Mouse (Mus musculus) CD4-positive, CD25-positive, alpha-beta regulatory T cell, adult 4 months (primary cell): ENCODE results near the gene Plin5. TPM values are rescaled to one million over a fixed set of nuclear protein-coding genes. Genes with fewer than 3 reads are reported as not detected.
"Not testable (repeated sequence)": the region's sequence is repeated elsewhere in the genome, so short reads cannot be mapped to it uniquely, and the experiment has no call there.

Source experiments
- ATAC-seq: one replicate; pipeline ENCODE4 v1.8.0; 2017
- polyA plus RNA-seq, 2 experiments: library from polyadenylated mRNA; unstranded; fragments of 100-300 nt; shearing (Covaris generic); gene quantifications; one replicate each; pipeline ENCODE4 v1.2.1; 2017

Gene Plin5
- polyA plus RNA-seq, 2 experiments from 2014 or later = not detected

DNA sequence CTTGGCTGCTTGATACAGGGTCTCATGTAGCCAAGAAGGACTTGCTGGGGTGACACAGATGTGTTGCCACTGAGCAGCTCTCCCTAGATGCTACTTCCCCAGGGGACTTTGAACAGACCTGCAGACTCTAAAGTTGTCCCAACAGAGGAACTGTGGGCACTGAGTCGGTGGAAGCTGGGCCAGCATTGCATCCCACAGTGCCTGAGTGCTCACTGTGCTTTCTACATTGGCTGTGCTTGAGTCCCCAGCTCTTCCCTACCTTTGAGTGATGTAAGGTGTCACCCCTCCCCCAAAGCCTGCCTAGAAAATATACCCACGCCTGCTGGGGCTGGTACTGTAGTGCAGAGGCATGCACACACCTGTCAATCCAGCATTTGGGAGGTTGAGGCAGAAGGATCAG, 9.7 kb downstream of the Plin5 start:
- no peak for ATAC-seq

- no peak for ATAC-seq
Observed at GRCm38 (mm10) chr17:56106981-56107380, 10.4 kb downstream of the Plin5 start.

GRCm38 (mm10) chr17:56106436-56106835, 11.0 kb downstream of the Plin5 start:
- ATAC-seq = not testable (repeated sequence)

DNA sequence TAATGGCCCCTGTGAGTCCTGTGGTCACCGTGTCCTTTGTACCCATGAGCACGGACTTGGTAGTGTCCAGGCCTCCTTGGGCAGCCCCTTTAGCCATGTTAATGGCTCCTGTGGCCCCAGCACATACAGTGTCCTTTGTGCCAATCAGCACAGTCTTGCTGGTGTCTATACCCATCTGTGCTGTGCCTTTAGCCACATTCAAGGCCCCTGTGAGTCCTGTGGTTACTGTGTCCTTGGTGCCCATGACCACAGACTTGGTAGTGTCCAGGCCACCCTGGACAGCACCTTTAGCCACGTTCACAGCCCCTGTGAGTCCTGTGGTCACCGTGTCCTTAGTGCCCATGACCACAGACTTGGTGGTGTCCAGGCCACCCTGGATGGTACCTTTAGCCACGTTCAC, 12.6 kb downstream of the Plin5 start:
- not testable (repeated sequence) for ATAC-seq

DNA sequence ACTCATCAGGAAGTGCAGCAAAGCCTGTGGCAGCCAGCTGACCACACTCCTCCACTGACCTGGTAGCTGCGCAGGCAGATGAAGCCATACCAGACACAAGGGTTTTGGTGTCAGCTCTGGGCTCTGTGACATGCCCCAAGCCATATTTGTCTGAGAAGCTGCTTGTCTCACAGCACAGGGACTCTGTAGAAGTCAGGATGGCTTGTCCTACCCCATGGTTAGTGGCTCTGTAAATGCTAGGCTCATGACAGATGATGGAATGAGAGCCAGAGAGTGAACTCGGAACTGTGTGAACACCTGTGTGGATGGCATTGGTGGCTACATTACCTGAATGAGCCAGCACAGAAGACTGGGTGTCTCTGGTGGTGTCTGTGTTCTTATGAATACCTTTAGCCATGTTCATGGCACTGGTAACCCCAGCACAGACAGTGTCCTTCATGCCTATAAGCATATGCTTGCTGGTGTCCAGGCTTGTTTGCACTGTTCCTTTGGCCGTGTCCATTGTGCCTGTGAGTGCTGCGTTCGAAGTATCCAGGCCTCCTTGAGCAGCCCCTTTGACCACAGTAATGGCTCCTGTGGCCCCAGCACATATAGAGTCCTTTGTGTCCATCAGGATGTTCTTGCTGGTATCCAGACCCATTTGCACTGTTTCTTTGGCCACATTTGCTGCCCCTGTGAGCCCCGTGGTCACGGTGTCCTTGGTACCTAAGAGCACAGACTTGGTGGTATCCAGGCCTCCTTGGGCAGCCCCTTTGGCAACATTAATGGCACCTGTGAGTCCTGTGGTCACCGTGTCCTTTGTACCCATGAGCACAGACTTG, 13.7 kb downstream of the Plin5 start:
- ATAC-seq = no peak

DNA sequence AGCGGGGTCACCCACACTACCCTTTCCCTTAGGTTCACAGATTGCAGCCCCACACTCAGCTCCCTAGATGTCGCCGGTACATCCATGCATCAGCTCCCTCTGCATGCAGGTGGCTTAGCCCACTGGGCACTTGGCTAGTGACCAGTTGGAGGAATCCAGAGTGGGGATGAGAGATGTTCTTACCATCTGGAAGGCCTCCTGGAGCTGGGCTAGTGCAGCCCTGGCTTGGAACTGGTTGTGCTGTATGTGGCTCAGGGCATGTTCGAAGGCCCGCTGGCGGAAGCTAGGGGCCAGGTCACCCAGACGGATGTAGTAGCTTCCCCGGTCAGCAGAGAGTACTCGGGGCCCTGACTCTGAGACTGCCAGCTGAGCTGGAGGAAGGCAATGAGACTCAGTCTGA, 14.5 kb downstream of the Plin5 start:
- ATAC-seq = no peak

DNA sequence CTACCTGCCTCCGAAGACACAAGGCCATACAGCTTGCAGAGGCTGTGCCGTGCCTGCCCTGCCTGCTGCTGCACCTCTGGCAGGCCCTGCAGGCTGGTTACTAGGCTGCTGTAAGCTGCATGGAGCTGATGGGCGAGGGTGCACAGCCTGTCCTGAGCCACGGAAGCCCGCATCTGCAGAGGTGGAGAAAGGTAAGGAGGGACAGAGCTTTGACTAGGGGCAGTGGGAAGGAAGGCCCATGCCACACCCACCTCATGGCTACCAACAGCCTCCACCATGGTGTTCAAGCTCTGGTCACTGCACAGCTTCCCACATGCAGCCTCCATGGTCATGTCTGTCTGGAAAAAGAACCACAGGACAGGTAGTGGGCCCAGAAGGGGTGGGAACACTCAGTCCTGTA, 15.2 kb downstream of the Plin5 start:
- no peak for ATAC-seq

DNA sequence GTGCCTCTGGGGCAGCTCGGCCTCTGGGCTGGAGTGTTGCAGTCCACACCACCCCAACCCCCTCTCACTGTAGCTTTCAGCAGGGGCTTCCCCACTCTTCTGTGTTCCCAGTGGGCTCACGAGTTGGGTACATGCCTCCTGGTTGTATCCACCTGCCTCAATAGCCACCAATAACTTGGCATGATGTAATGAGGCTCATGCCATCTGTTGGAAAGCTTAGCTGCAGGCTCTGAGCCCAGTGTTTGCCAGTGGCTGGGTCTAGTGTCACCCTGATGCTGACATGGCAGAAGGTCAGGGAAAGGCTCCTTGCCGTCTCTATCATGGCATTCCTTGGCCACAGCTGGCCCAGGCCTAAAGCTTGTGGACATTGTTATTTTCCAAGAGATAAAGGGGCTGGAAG, 16.6 kb downstream of the Plin5 start:
- no peak for ATAC-seq

DNA sequence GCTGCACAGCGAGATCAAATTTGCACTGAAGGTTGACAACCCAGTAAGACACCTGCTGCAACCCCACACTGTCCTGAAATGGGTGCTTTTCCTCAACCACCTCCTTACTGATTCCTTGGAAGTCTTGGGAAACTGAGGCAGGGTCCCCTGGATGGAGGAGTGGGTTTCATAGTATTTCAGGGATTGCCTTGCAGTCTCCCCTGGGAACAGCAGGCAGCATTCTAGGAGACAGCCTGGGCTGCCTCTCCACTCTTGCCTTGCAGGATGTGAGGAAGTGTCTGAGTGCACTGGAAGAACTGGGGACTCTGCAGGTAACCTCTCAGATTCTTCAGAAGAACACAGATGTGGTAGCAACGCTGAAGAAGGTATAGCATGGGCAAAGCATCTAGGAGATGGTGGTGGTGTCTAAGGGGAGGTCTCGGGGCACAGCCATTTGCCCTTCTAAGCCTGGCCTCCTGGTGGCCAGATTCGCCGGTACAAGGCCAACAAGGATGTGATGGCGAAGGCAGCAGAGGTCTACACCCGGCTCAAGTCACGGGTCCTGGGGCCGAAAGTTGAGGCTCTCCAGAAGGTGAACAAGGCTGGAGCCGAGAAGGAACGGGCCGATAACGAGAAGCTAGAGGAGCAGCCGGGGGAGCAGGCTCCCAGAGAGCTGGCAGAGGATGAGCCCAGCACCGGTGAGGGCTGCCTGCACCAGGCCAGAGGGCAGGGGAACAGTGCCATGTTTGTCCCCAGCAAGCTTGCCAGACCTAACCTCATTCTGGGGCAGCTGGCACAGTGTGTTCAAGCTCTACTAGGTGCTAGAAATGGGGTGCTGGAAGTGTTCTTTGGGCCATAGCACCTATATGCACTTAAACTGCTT, 18.5 kb downstream of the Plin5 start:
- ATAC-seq = no peak

- no peak for ATAC-seq
Observed at GRCm38 (mm10) chr17:56098180-56098579, 19.2 kb downstream of the Plin5 start.

DNA sequence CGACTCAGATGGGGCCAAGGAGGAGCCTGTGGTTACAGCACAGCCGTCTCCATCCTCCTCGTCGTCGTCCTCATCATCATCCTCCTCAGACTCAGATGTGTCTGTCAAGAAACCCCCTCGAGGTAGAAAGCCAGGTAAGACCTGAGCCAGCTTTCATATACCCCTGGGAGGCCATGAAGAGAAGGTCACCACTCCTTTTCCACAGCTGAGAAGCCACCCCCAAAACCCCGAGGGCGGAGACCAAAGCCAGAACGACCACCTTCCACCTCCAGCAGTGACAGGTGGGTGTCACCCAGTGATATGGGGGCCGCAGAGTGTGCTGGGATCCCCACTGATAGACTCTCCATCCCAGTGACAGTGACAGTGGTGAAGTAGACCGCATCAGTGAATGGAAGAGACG, 20.5 kb downstream of the Plin5 start:
- no peak for ATAC-seq

DNA sequence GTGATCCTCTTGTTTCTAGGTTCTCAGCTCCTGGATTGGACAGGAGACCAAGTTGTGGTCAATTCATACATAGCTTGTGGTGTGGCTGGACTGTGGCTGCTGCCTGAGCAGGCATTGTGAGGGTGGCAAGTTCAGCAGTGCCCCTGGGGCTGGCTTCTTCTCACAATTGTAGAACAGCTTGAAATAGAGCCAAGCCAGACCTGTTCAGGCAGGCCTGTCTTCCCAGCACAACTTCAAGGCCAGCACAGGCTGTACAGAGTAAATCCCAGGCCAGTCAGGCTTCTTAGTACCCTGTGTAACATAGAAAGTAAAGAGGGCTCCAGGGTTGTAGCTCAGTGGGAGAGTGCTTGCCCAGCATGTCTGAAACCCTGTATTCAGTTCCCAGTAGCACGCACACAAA, 24.6 kb downstream of the Plin5 start:
- no peak for ATAC-seq

GRCm38 (mm10) chr17:56092312-56092711, 25.1 kb downstream of the Plin5 start:
- no peak for ATAC-seq

DNA sequence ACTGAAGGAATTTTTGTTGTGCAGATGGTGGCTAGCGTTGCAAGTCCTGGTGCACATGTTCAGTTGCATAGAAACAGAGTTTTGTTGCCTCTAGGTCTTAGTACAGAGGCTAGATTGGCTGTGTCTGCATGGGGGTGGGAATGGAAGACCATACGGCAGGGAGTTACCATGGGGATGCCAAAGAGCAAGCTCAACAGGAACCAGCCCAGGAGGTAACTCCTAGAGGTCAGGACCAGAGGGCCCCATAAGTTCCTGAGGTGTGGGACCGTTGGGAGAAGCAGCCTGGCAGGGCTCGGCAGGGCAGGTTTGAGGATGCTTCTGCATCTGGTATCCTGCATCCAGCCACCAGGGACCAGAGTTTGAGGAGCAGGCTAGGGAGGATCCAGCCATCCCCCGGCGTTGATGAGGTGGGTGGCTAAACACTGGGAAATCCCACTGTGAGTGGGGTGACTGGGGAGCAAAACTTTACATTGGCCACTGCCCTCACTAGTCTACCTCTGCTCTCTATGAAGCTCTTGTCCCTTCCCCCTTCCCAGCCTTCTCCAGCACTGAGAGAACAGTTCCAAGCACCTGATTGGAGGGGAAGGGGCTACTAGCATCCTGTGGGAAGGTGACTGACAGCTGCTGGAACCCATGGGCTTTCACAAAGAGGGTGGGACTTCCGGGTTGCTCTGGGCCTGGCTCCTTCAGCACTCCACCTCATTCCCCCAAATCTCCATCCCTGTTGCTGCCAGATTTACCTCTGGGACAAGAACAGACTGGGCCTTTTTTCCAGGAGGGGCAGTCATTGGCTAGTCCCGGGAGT, 36.4 kb downstream of the Plin5 start:
- ATAC-seq = no peak

GRCm38 (mm10) chr17:56079921-56080320, 37.5 kb downstream of the Plin5 start:
- no peak for ATAC-seq

DNA sequence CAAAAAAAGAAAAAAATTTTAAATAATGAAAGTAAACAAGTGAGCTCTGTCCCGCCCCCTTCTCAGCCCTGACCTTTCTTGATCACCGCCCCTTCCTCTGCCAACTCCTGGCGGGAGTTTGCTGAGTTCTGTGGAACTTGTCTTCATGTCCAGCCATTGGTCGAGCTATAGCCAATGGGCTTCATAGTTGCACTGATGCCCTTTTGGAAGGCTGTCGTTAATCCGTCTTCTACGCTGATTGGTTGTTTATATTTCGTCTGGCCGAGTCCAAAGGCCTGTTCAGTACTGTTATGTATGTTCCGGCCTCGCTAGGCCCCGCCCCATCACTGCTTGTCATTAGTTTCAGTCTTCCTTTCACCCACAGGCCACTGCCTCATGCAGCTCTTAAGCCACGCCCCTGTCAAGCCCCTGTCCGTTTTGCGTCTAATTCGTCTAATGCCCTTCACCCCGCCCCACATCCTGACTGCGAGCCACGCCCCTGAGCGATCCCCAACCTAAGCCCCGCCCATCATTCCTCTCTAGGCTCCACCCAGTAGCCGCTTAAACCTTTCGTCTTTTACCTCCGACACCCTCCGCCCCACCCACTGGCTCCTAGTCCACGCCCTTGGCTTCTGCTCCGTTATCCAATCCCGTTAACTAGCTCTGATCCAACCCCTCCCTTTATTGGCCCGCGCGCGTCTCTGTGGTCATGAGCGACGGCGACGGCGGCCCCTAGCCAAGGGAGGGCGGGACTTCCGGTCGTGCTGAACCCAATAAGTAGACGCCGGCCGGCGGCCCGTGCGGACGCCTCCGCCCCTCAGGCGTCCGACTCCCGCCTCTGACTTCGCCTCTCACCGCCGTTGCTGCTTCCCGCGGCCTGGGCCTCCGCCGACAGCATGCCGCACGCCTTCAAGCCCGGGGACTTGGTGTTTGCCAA, 38.3 kb downstream of the Plin5 start, which contains the start of gene Hdgfl2:
Hdgfl2 (plus strand) TSS at position 755 of the 916 bp plus-strand sequence.
- ATAC-seq = peak; percentile 75

- not testable (repeated sequence) for ATAC-seq
Observed at GRCm38 (mm10) chr17:56078361-56078760, 39.0 kb downstream of the Plin5 start.

GRCm38 (mm10) chr17:56077523-56077922, 39.9 kb downstream of the Plin5 start:
- no peak for ATAC-seq

DNA sequence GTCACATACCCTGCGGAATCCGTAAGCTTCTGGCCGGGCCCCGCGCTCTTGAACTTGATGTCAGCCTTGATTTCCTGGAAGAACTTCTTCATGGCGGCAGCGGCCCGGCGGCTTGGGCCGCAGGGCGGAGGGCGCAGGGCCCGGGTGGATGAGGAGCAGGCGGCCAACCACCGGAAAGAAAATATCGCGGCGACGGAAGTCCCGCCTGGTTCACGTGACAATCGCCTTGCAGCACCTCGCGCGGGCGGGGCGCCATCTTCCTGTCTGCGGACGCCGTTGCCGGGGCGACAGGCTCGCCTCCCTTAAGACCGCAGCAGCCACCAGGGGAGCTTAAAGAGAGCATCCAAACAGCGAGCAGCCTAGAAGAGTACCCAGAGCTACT, 42.6 kb downstream of the Plin5 start, which contains the start of gene Ubxn6:
Ubxn6 (minus strand) TSS at position 202 of the 382 bp plus-strand sequence.
- peak; percentile 56 for ATAC-seq

DNA sequence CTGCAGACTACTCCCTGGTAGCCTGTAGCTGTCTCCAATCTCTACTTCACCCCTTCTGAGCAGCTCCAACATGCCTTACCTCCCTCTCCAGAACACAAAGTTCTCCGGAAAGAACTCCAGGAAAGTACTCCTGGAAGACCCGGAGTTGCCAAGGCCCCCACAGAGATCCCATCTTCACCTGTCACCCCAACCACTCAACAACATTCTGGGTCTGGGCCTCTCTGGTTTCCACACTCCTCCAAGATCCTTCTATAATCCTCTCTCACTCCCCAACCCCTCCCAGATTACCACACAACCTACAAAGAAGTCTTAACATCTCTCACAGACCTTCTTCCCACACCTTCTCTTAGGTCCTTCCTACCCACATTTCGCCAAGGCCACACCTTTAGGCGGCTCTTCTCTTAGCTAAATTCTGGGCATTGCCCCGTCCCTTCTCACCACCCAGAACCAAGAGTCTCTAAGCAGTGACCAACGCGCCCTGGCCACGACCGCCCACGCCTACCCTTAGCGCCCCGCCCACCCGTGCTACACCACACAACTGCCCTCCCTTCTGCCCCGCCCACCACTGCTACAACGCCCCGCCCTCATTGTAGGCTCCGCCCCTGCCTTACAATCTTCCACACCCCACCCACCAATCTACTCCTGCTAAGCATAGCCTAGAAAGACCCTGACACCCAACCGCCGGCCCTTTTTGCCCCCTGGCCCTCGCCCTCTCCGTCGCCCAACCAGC, 43.1 kb downstream of the Plin5 start:
- ATAC-seq = no peak

DNA sequence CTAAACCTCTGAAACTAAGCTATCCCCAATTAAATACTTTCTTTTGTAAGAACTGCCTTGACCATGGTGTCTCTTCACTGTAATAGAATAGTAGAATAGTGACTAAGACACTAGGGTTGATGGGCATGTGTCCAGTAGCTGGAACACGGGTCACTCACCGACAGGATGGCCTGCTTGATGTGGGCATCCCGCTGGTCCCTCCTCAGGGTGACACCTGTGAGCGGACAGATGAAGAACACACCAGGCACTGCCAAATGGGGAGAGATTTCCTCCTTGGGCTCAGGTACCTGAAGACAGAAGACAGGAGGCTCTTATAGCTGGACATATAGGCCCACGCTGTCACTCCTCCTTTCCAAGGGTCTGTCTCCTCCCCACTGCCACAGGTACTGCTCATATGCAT, 45.2 kb downstream of the Plin5 start:
- no peak for ATAC-seq
